11 mouse cellular contexts compared by ENCODE assay signal in genomic region chr3:98335886-98336285, GRCm38 (mm10). TPM values are rescaled to one million over a fixed set of nuclear protein-coding genes. Genes with fewer than 3 reads are reported as not detected.
A peak's percentile ranks its signal among the peaks of the same experiment; 100 is the strongest.
DNase-seq lines count a peak whose midpoint lies in the region; ATAC-seq lines count a peak whose summit lies in the region.
"Had no signal": no experiment of that assay in that cellular context is flagged by ENCODE, and none has a peak within 500 bp of the region (broad histone marks: within the 10 kb centered on the region; RNA-seq: fewer than 3 reads in every experiment).

No protein-coding gene starts in this region.

- 0 out of 2 replicates have a peak, but pooled peaks cover 8% of the 10 kb centered on the region for H3K36me3 ChIP-seq in midbrain, embryonic 14.5 days (ENCODE audit: control insufficient read depth, insufficient read depth, low read length)
- H3K36me3 ChIP-seq in midbrain, embryonic 11.5 days (ENCODE audit: control insufficient read depth, insufficient read depth, low read length): peaks cover 6% of the 10 kb centered on the region
- H3K36me3 ChIP-seq in liver, embryonic 16.5 days (ENCODE audit: control insufficient read depth, insufficient read depth): no peaks in the 10 kb centered on the region
- peaks cover 27% of the 10 kb centered on the region for H3K36me3 ChIP-seq in heart, embryonic 12.5 days

- peak overlapping the region; percentile 99; the same call in 1 of the 2 replicates for H3K4me2 ChIP-seq in midbrain, embryonic 14.5 days (ENCODE audit: low read length)
- no peak overlapping the region for H3K4me2 ChIP-seq in midbrain, embryonic 11.5 days
- H3K4me2 ChIP-seq in liver, embryonic 16.5 days (ENCODE audit: low read depth, low read length): no peak overlapping the region
- H3K4me2 ChIP-seq in heart, embryonic 12.5 days: no peak overlapping the region

- peaks cover 29% of the 10 kb centered on the region for H3K4me1 ChIP-seq in midbrain, embryonic 14.5 days (ENCODE audit: control insufficient read depth, insufficient read depth, low read length)
- peaks cover 24% of the 10 kb centered on the region for H3K4me1 ChIP-seq in midbrain, embryonic 11.5 days (ENCODE audit: control insufficient read depth, insufficient read depth, low read length)
- peaks cover 27% of the 10 kb centered on the region for H3K4me1 ChIP-seq in liver, embryonic 16.5 days (ENCODE audit: control insufficient read depth, low read depth, low read length)
- H3K4me1 ChIP-seq in heart, embryonic 12.5 days (replicated peaks): peaks cover 24% of the 10 kb centered on the region

- WGBS in midbrain, embryonic 14.5 days: 77% methylated on average over 7 of the region's 7 CpGs
- WGBS in midbrain, embryonic 11.5 days: 86% methylated on average over 7 of the region's 7 CpGs
- 19% methylated on average over 7 of the region's 7 CpGs for WGBS in liver, embryonic 16.5 days (ENCODE audit: insufficient replicate concordance)
- 76% methylated on average over 7 of the region's 7 CpGs for WGBS in heart, embryonic 12.5 days

- no peaks in the 10 kb centered on the region for H3K27me3 ChIP-seq in midbrain, embryonic 14.5 days (ENCODE audit: control insufficient read depth, insufficient read depth, low read length)
- no peaks in the 10 kb centered on the region for H3K27me3 ChIP-seq in midbrain, embryonic 11.5 days (ENCODE audit: control insufficient read depth, insufficient read depth, low read length)
- H3K27me3 ChIP-seq in liver, embryonic 16.5 days (ENCODE audit: control insufficient read depth, insufficient read depth, low read depth, low read length): no peaks in the 10 kb centered on the region
- H3K27me3 ChIP-seq in heart, embryonic 12.5 days (replicated peaks): no peaks in the 10 kb centered on the region
- H3K27me3 ChIP-seq: Patski had no signal

- no peak overlapping the region for H3K27ac ChIP-seq in midbrain, embryonic 14.5 days (replicated peaks; ENCODE audit: low read depth, low read length)
- H3K27ac ChIP-seq in midbrain, embryonic 11.5 days (ENCODE audit: low read depth, low read length): no peak overlapping the region
- peak overlapping the region; percentile 17 for H3K27ac ChIP-seq in liver, embryonic 16.5 days (ENCODE audit: low read length)
- H3K27ac ChIP-seq in heart, embryonic 12.5 days (ENCODE audit: poor library complexity, severe bottlenecking): no peak overlapping the region

- no peak overlapping the region for H3K9ac ChIP-seq in midbrain, embryonic 14.5 days (replicated peaks; ENCODE audit: low read length)
- no peak overlapping the region; the same call in 1 of the 2 replicates for H3K9ac ChIP-seq in midbrain, embryonic 11.5 days (ENCODE audit: low read length)
- H3K9ac ChIP-seq in liver, embryonic 16.5 days (ENCODE audit: low read depth, low read length): no peak overlapping the region
- no peak overlapping the region for H3K9ac ChIP-seq in heart, embryonic 12.5 days

- H3K9me3 ChIP-seq in midbrain, embryonic 14.5 days (ENCODE audit: control insufficient read depth, low read length): no peaks in the 10 kb centered on the region
- no peaks in the 10 kb centered on the region for H3K9me3 ChIP-seq in midbrain, embryonic 11.5 days (ENCODE audit: control insufficient read depth, low read length)
- no peaks in the 10 kb centered on the region for H3K9me3 ChIP-seq in liver, embryonic 16.5 days (replicated peaks; ENCODE audit: control insufficient read depth, low read length)
- H3K9me3 ChIP-seq in heart, embryonic 12.5 days (replicated peaks): no peaks in the 10 kb centered on the region

- no peak overlapping the region for H3K4me3 ChIP-seq in midbrain, embryonic 14.5 days (replicated peaks; ENCODE audit: low read depth, low read length)
- H3K4me3 ChIP-seq in midbrain, embryonic 11.5 days (ENCODE audit: low read depth, low read length): no peak overlapping the region
- no peak overlapping the region for H3K4me3 ChIP-seq in liver, embryonic 16.5 days (ENCODE audit: low read depth, low read length)
- no peak overlapping the region for H3K4me3 ChIP-seq in heart, embryonic 12.5 days

- no peak for ATAC-seq in midbrain, embryonic 14.5 days (ENCODE audit: low FRiP score, low TSS enrichment)
- no peak for ATAC-seq in midbrain, embryonic 11.5 days (ENCODE audit: low FRiP score)
- peak; percentile 12 for ATAC-seq in granulocyte monocyte progenitor cell, adult 5-6 weeks (replicated peaks; ENCODE audit: poor library complexity, severe bottlenecking)
- ATAC-seq in liver, embryonic 16.5 days (ENCODE audit: low read depth): no peak
- ATAC-seq in heart, embryonic 12.5 days (ENCODE audit: insufficient number of reproducible peaks, low FRiP score): no peak
- ATAC-seq: Patski had no signal

- DNase-seq in midbrain, embryonic 14.5 days: no peak
- DNase-seq in midbrain, embryonic 11.5 days (ENCODE audit: low spot score, missing footprints): no peak
- peak; percentile 45 to 60 for DNase-seq in thymus, postnatal 36 days
- no peak for DNase-seq in heart, adult 9 months (ENCODE audit: low spot score in 2 of 2)
- no peak for DNase-seq in retina, postnatal 1 day
- DNase-seq: kidney, adult 8-10 months; right cerebral cortex, postnatal 14 days had no signal

RNA-seq across cellular contexts. Expression of gene Phgdh, which starts 3.9 kb away (rescaled TPM):
- 146 and 151 TPM in 2 replicates for polyA plus RNA-seq in midbrain, embryonic 14.5 days (2014; fragmentation: Nextera tagmentation; extraction: Ambion mirVana)
- polyA plus RNA-seq in midbrain, embryonic 11.5 days (2014; fragmentation: Nextera tagmentation; extraction: Ambion mirVana): 317 and 361 TPM in 2 replicates
- total RNA-seq in granulocyte monocyte progenitor cell, adult 5-6 weeks (2014; fragmentation: Nextera tagmentation): 189 and 210 TPM in 2 replicates
- total RNA-seq in granulocyte monocyte progenitor cell, adult 5-6 weeks (2017): 479 and 570 TPM in 2 replicates
- 179 and 193 TPM in 2 replicates for polyA plus RNA-seq in liver, embryonic 16.5 days (2015; fragmentation: Nextera tagmentation; extraction: Ambion mirVana)
- 89.5 and 93.7 TPM in 2 replicates for polyA plus RNA-seq in heart, embryonic 12.5 days (2016; fragmentation: Nextera tagmentation; extraction: Ambion mirVana)

RNA-seq across cellular contexts. Expression of gene Zfp697, which starts 46.4 kb away (rescaled TPM):
- polyA plus RNA-seq in midbrain, embryonic 14.5 days (2014; fragmentation: Nextera tagmentation; extraction: Ambion mirVana): 21.3 and 25.5 TPM in 2 replicates
- polyA plus RNA-seq in midbrain, embryonic 11.5 days (2014; fragmentation: Nextera tagmentation; extraction: Ambion mirVana): 9.5 and 10.2 TPM in 2 replicates
- total RNA-seq in granulocyte monocyte progenitor cell, adult 5-6 weeks (2014; fragmentation: Nextera tagmentation): 1.4 and 3.5 TPM in 2 replicates
- total RNA-seq in granulocyte monocyte progenitor cell, adult 5-6 weeks (2017): 0.36 and 1.5 TPM in 2 replicates
- polyA plus RNA-seq in liver, embryonic 16.5 days (2015; fragmentation: Nextera tagmentation; extraction: Ambion mirVana): 2.0 and 2.1 TPM in 2 replicates
- polyA plus RNA-seq in heart, embryonic 12.5 days (2016; fragmentation: Nextera tagmentation; extraction: Ambion mirVana): 8.0 and 8.3 TPM in 2 replicates

RNA-seq across cellular contexts. Expression of gene Hmgcs2, which starts 55.7 kb away (rescaled TPM):
- polyA plus RNA-seq in midbrain, embryonic 14.5 days (2014; fragmentation: Nextera tagmentation; extraction: Ambion mirVana): 8.6 and 16.2 TPM in 2 replicates
- polyA plus RNA-seq in midbrain, embryonic 11.5 days (2014; fragmentation: Nextera tagmentation; extraction: Ambion mirVana): 4.3 and 5.7 TPM in 2 replicates
- 0.17 TPM in 1 of 2 replicates, not detected in the other for total RNA-seq in granulocyte monocyte progenitor cell, adult 5-6 weeks (2014; fragmentation: Nextera tagmentation)
- total RNA-seq in granulocyte monocyte progenitor cell, adult 5-6 weeks (2017): not detected in 2 replicates
- 293 and 366 TPM in 2 replicates for polyA plus RNA-seq in liver, embryonic 16.5 days (2015; fragmentation: Nextera tagmentation; extraction: Ambion mirVana)
- polyA plus RNA-seq in heart, embryonic 12.5 days (2016; fragmentation: Nextera tagmentation; extraction: Ambion mirVana): 10.0 and 10.7 TPM in 2 replicates

Comparison
In these comparisons a context has a peak if more than half of its experiments do, and no peak if none do; other contexts are left out.
1. DNase-seq: peak in thymus, postnatal 36 days (2 of 2); none in midbrain, embryonic 14.5 days (single experiment), midbrain, embryonic 11.5 days (single experiment), heart, adult 9 months (0 of 2) and retina, postnatal 1 day (single experiment).
2. RNA of gene Hmgcs2, which starts 55.7 kb away (polyA plus RNA-seq): 293 to 366 TPM in liver, embryonic 16.5 days; 8.6 to 16.2 TPM in midbrain, embryonic 14.5 days, 10.0 to 10.7 TPM in heart, embryonic 12.5 days and 4.3 to 5.7 TPM in midbrain, embryonic 11.5 days; every median in the first group is over 10 times any median in the second.